Mouse (Mus musculus) kidney, embryonic 16.5 days (tissue): ENCODE measurements around the gene Wdr92. TPM values are rescaled to one million over a fixed set of nuclear protein-coding genes. Genes with fewer than 3 reads are reported as not detected.
"Not testable (repeated sequence)": the region's sequence is repeated elsewhere in the genome, so short reads cannot be mapped to it uniquely, and the experiment has no call there.

ENCODE experiments used
- ATAC-seq: fragments of 200-750 bp; cut with Nextera tagmentation; 2 replicates; pipeline ENCODE4 v1.8.0; 2017; ENCODE audit warnings: moderate TSS enrichment; ENCODE audit not compliant: low FRiP score, low TSS enrichment
- H3K27ac ChIP-seq: fragments of 300-500 bp; sonication (generic); 2 replicates; pipeline ENCODE4 v1.5.1; 2014; ENCODE audit warnings: low read length
- H3K27me3 ChIP-seq: fragments of 300-500 bp; sonication (generic); 2 replicates; pipeline ENCODE4 v1.6.1; 2014; ENCODE audit warnings: low read length, control low read depth, mixed read lengths; ENCODE audit not compliant: insufficient read depth
- H3K36me3 ChIP-seq: fragments of 300-500 bp; sonication (generic); 2 replicates; pipeline ENCODE4 v1.6.1; 2014; ENCODE audit warnings: low read length, control low read depth, mixed read lengths; ENCODE audit not compliant: insufficient read depth
- H3K4me1 ChIP-seq: fragments of 300-500 bp; sonication (generic); 2 replicates; pipeline ENCODE4 v1.6.1; 2014; ENCODE audit warnings: low read length, control low read depth, mixed read lengths; ENCODE audit not compliant: insufficient read depth
- H3K4me2 ChIP-seq: fragments of 300-500 bp; sonication (generic); replicated peaks from 2 replicates; pipeline ENCODE4 v1.6.1; 2014; ENCODE audit warnings: low read depth, low read length
- H3K4me3 ChIP-seq: fragments of 300-500 bp; sonication (generic); 2 replicates; pipeline ENCODE4 v1.5.1; 2014; ENCODE audit warnings: mild to moderate bottlenecking, low read length
- H3K9ac ChIP-seq: fragments of 300-500 bp; sonication (generic); replicated peaks from 2 replicates; pipeline ENCODE4 v1.6.1; 2014; ENCODE audit warnings: low read length
- H3K9me3 ChIP-seq: fragments of 300-500 bp; sonication (generic); 2 replicates; pipeline ENCODE4 v1.6.1; 2016; ENCODE audit warnings: low read length, control low read depth
- WGBS: fragments of 180-500 bp; shearing (Covaris S2); extraction: QIAGEN DNeasy Blood & Tissue Kit; methylation state at CpG from one replicate; pipeline ENCODE4 v1.1.7; 2014; 5-methylcytosine and 5-hydroxymethylcytosine counted together
- polyA plus RNA-seq: library from polyadenylated mRNA; unstranded; fragments of >200 nt; fragmentation: Nextera tagmentation; extraction: Ambion mirVana; gene quantifications from 2 replicates; pipeline ENCODE4 v1.2.1, GENCODE M21; 2015

Wdr92 gene
- polyA plus RNA-seq, 1 experiment from 2014 or later: 30.0 TPM

GRCm38 (mm10) chr11:17236449-17237037 is 54.6 kb downstream of the Wdr92 start:
- Histone ChIP-seq H3K4me1 (no peaks in the 10 kb centered on the region), H3K9ac (no peak overlapping the region), H3K4me2 (no peak overlapping the region), H3K27me3 (no peaks in the 10 kb centered on the region), H3K27ac (no peak overlapping the region), H3K9me3 (no peaks in the 10 kb centered on the region), H3K36me3 (peaks cover 15% of the 10 kb centered on the region), H3K4me3 (no peak overlapping the region)
- no peak for ATAC-seq
- WGBS: 75% methylated on average over 5 of the region's 5 CpGs

- not testable (repeated sequence) for H3K27ac ChIP-seq, H3K4me2 ChIP-seq, H3K4me3 ChIP-seq, ATAC-seq, H3K4me1 ChIP-seq, H3K9me3 ChIP-seq, H3K36me3 ChIP-seq, H3K27me3 ChIP-seq, H3K9ac ChIP-seq
- WGBS: 90% methylated on average over 5 of the region's 5 CpGs
Measured at GRCm38 (mm10) chr11:17238598-17238997, 56.7 kb downstream of the Wdr92 start.

- Histone ChIP-seq H3K27me3 (no peaks in the 10 kb centered on the region), H3K4me3 (no peak overlapping the region), H3K36me3 (no peaks in the 10 kb centered on the region), H3K9me3 (no peaks in the 10 kb centered on the region), H3K9ac (no peak overlapping the region), H3K4me2 (no peak overlapping the region), H3K27ac (no peak overlapping the region), H3K4me1 (no peaks in the 10 kb centered on the region)
- no peak for ATAC-seq
Measured at GRCm38 (mm10) chr11:17248715-17249114, 66.8 kb downstream of the Wdr92 start.

GRCm38 (mm10) chr11:17256813-17257365 is 75.0 kb downstream of the Wdr92 start:
- ATAC-seq: peak; percentile 79
- Histone ChIP-seq H3K9me3 (no peaks in the 10 kb centered on the region), H3K4me2 (peak overlapping the region; percentile 77), H3K27me3 (no peaks in the 10 kb centered on the region), H3K4me1 (peaks cover 10% of the 10 kb centered on the region; the same call in 1 of the 2 replicates), H3K4me3 (peak overlapping the region; percentile 63), H3K9ac (peak overlapping the region; percentile 81), H3K27ac (no peak overlapping the region), H3K36me3 (no peaks in the 10 kb centered on the region)
- 60% methylated on average over 8 of the region's 8 CpGs for WGBS

- WGBS: under 1% methylated on average over 33 of the region's 33 CpGs
Measured at GRCm38 (mm10) chr11:17257443-17257842, 75.5 kb downstream of the Wdr92 start, which contains the start of gene C1d. TSS of gene C1d (plus strand) at chr11:17257579.

GRCm38 (mm10) chr11:17257861-17258260 is 76.0 kb downstream of the Wdr92 start:
- peak; percentile 37; the same call in 1 of the 2 replicates for ATAC-seq
- 0% methylated on average over 17 of the region's 17 CpGs for WGBS
- no peaks in the 10 kb centered on the region for H3K36me3 ChIP-seq
- peak overlapping the region; percentile 76 for H3K27ac ChIP-seq
- H3K4me2 ChIP-seq: peak overlapping the region; percentile 77
- peak overlapping the region; percentile 63 for H3K4me3 ChIP-seq
- H3K9ac ChIP-seq: peak overlapping the region; percentile 81
- H3K9me3 ChIP-seq: no peaks in the 10 kb centered on the region
- peaks cover 10% of the 10 kb centered on the region; the same call in 1 of the 2 replicates for H3K4me1 ChIP-seq
- no peaks in the 10 kb centered on the region for H3K27me3 ChIP-seq

More at GRCm38 (mm10) chr11:17257443-17257842, 75.5 kb downstream of the Wdr92 start, which contains the start of gene C1d:
- peaks cover 10% of the 10 kb centered on the region; the same call in 1 of the 2 replicates for H3K4me1 ChIP-seq
- no peaks in the 10 kb centered on the region for H3K27me3 ChIP-seq
- peak within 1 kb of the TSS; percentile 81 for H3K9ac ChIP-seq
- peak within 1 kb of the TSS; percentile 63 for H3K4me3 ChIP-seq
- H3K36me3 ChIP-seq: no peaks in the 10 kb centered on the region
- peak within 1 kb of the TSS; percentile 77 for H3K4me2 ChIP-seq
- no peaks in the 10 kb centered on the region for H3K9me3 ChIP-seq
- peak within 1 kb of the TSS; percentile 76 for H3K27ac ChIP-seq
- peak; percentile 95 for ATAC-seq

GRCm38 (mm10) chr11:17267176-17267575 is 85.3 kb downstream of the Wdr92 start:
- peaks cover 11% of the 10 kb centered on the region; the same call in 1 of the 2 replicates for H3K36me3 ChIP-seq
- H3K27me3 ChIP-seq: no peaks in the 10 kb centered on the region
- no peak for ATAC-seq
- no peak overlapping the region for H3K9ac ChIP-seq
- no peak overlapping the region for H3K4me2 ChIP-seq
- 97% methylated on average over 4 of the region's 4 CpGs for WGBS
- no peak overlapping the region for H3K27ac ChIP-seq
- H3K4me1 ChIP-seq: no peaks in the 10 kb centered on the region
- no peaks in the 10 kb centered on the region for H3K9me3 ChIP-seq
- no peak overlapping the region for H3K4me3 ChIP-seq

- no peak for ATAC-seq
Measured at GRCm38 (mm10) chr11:17268801-17269200, 86.9 kb downstream of the Wdr92 start.

GRCm38 (mm10) chr11:17279959-17280358 is 98.1 kb downstream of the Wdr92 start:
- peak; percentile 69; the same call in 1 of the 2 replicates for ATAC-seq
- H3K4me2 ChIP-seq: no peak overlapping the region
- H3K4me3 ChIP-seq: no peak overlapping the region
- H3K27me3 ChIP-seq: no peaks in the 10 kb centered on the region
- 13% methylated on average over 9 of the region's 9 CpGs for WGBS
- no peak overlapping the region for H3K9ac ChIP-seq
- no peaks in the 10 kb centered on the region for H3K9me3 ChIP-seq
- H3K27ac ChIP-seq: no peak overlapping the region
- H3K4me1 ChIP-seq: no peaks in the 10 kb centered on the region
- no peaks in the 10 kb centered on the region for H3K36me3 ChIP-seq

More at GRCm38 (mm10) chr11:17268801-17269200, 86.9 kb downstream of the Wdr92 start:
- Histone ChIP-seq H3K9ac (no peak overlapping the region), H3K4me2 (no peak overlapping the region), H3K4me1 (no peaks in the 10 kb centered on the region), H3K9me3 (no peaks in the 10 kb centered on the region), H3K4me3 (no peak overlapping the region), H3K36me3 (peaks cover 11% of the 10 kb centered on the region; the same call in 1 of the 2 replicates), H3K27me3 (no peaks in the 10 kb centered on the region), H3K27ac (no peak overlapping the region)
- WGBS: 74% methylated on average over 1 of the region's 1 CpGs
